Mouse (Mus musculus): ENCODE measurements at regions not wholly inside any gene's neighbourhood (a gene's known extent, or its start where the extent isn't known, plus 50 kb on each side); places are given as distances from the start of the nearest gene placed in this dataset.

DNA sequence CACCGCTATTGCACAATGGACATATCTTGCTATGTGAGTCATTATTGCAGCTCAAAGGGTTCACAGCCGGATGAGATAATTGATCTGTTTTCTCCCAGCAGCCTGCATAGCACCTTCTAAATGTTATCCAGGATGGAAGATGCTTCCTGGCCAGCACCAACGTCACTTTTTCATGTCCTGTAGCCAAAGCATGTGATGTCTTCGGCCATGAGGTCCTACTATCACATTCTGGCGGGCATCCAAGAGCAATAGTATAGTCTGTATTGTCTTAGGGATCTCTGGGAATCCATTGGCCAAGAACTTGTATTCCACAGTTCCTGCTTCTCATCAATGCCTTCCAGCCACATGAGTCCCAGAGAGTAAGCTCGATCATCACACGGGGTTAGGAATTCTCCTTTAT is 70.6 kb downstream of the Npy start:
- H3K27me3 ChIP-seq (ENCODE audit: poor library complexity, severe bottlenecking) = no peaks in the 10 kb centered on the region
- H3K27ac ChIP-seq = no peak overlapping the region
- peaks cover 23% of the 10 kb centered on the region for H3K9me3 ChIP-seq
- no peak for DNase-seq (ENCODE audit: extremely low spot score, low spot score)
- no peaks in the 10 kb centered on the region for H3K36me3 ChIP-seq (replicated peaks)
- no peaks in the 10 kb centered on the region for H3K4me1 ChIP-seq
- WGBS = 90% methylated on average over 7 of the region's 7 CpGs
- no peak overlapping the region for H3K4me3 ChIP-seq

GRCm38 (mm10) chr6:49899146-49899545 is 76.6 kb downstream of the Npy start:
- H3K4me1 ChIP-seq = no peaks in the 10 kb centered on the region; the same call in 1 of the 2 replicates
- H3K27me3 ChIP-seq (ENCODE audit: poor library complexity, severe bottlenecking) = no peaks in the 10 kb centered on the region
- WGBS = 93% methylated on average over 3 of the region's 3 CpGs
- H3K27ac ChIP-seq = no peak overlapping the region
- no peaks in the 10 kb centered on the region for H3K36me3 ChIP-seq (replicated peaks)
- no peak for DNase-seq (ENCODE audit: extremely low spot score, low spot score)
- H3K4me3 ChIP-seq = no peak overlapping the region
- peaks cover 12% of the 10 kb centered on the region for H3K9me3 ChIP-seq

DNA sequence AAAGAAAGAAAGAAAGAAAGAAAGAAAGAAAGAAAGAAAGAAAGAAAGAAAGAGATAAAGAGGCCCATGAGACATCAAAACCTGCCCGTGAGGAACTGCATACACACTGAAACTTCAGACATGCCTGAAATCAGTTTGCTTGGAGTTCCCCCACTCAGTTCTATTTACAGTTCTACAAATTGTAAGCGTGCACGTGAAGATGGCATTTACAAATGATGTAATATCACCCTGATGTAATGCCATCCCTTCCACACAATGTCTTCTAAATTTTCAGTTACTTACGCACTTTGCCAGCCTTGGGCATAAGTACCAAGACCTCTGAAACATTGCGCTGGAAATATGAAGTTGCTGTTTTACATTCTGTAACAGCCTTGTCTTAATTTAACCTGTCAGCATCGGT is 79.0 kb downstream of the Npy start:
- Histone ChIP-seq H3K4me1 (no peaks in the 10 kb centered on the region; the same call in 1 of the 2 replicates), H3K27ac (no peak overlapping the region), H3K4me3 (no peak overlapping the region), H3K9me3 (no peaks in the 10 kb centered on the region), H3K27me3 (ENCODE audit: poor library complexity, severe bottlenecking) (no peaks in the 10 kb centered on the region), H3K36me3 (replicated peaks) (no peaks in the 10 kb centered on the region)
- no peak for DNase-seq (ENCODE audit: extremely low spot score, low spot score)
- WGBS = 90% methylated on average over 6 of the region's 6 CpGs

GRCm38 (mm10) chr6:49904001-49904400 is 81.5 kb downstream of the Npy start:
- Histone ChIP-seq H3K36me3 (replicated peaks) (no peaks in the 10 kb centered on the region), H3K27ac (no peak overlapping the region), H3K27me3 (ENCODE audit: poor library complexity, severe bottlenecking) (no peaks in the 10 kb centered on the region), H3K4me3 (no peak overlapping the region), H3K4me1 (no peaks in the 10 kb centered on the region; the same call in 1 of the 2 replicates), H3K9me3 (no peaks in the 10 kb centered on the region)
- DNase-seq (ENCODE audit: extremely low spot score, low spot score) = no peak
- WGBS = 86% methylated on average over 6 of the region's 6 CpGs

DNA sequence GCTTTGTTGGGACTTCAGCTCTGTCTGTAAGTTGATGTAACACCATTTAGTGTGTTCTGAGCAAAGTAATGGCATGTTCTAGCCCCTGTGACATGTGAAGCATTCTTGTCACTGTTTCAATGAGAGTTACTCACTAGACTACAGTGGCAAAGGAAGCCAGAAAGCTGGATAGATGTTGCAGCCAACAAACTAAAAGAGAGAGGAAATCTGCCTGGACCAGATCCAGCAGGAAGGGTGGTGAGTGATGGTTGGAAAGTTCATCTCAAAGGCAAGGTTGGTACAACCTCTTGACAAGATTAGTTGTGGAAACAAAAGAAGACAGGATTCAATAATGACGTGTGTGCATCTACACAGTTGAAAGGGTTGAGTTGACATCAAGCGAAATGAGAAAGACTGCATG is 83.9 kb downstream of the Npy start:
- Histone ChIP-seq H3K4me3 (no peak overlapping the region), H3K27me3 (ENCODE audit: poor library complexity, severe bottlenecking) (no peaks in the 10 kb centered on the region), H3K27ac (no peak overlapping the region), H3K36me3 (replicated peaks) (no peaks in the 10 kb centered on the region), H3K9me3 (no peaks in the 10 kb centered on the region), H3K4me1 (no peaks in the 10 kb centered on the region; the same call in 1 of the 2 replicates)
- WGBS = 90% methylated on average over 2 of the region's 2 CpGs
- DNase-seq (ENCODE audit: extremely low spot score, low spot score) = no peak

GRCm38 (mm10) chr6:49919089-49919812 is 96.7 kb downstream of the Npy start:
- DNase-seq (ENCODE audit: extremely low spot score, low spot score) = peak; percentile 16
- no peaks in the 10 kb centered on the region for H3K27me3 ChIP-seq (ENCODE audit: poor library complexity, severe bottlenecking)
- H3K27ac ChIP-seq = no peak overlapping the region
- 0 out of 2 replicates have a peak, but pooled peaks cover 4% of the 10 kb centered on the region for H3K4me1 ChIP-seq
- no peaks in the 10 kb centered on the region for H3K36me3 ChIP-seq (replicated peaks)
- 42% methylated on average over 7 of the region's 7 CpGs for WGBS
- H3K9me3 ChIP-seq = no peaks in the 10 kb centered on the region
- H3K4me3 ChIP-seq = no peak overlapping the region

GRCm38 (mm10) chr6:49919813-49920170 is 97.3 kb downstream of the Npy start:
- Histone ChIP-seq H3K4me1 (0 out of 2 replicates have a peak, but pooled peaks cover 4% of the 10 kb centered on the region), H3K27me3 (ENCODE audit: poor library complexity, severe bottlenecking) (no peaks in the 10 kb centered on the region), H3K36me3 (replicated peaks) (no peaks in the 10 kb centered on the region), H3K9me3 (no peaks in the 10 kb centered on the region), H3K27ac (no peak overlapping the region), H3K4me3 (no peak overlapping the region)
- no peak for DNase-seq (ENCODE audit: extremely low spot score, low spot score)
- 89% methylated on average over 1 of the region's 1 CpGs for WGBS

GRCm38 (mm10) chr6:49924296-49924695 is 101.8 kb downstream of the Npy start:
- Histone ChIP-seq H3K36me3 (replicated peaks) (no peaks in the 10 kb centered on the region), H3K9me3 (no peaks in the 10 kb centered on the region), H3K4me3 (no peak overlapping the region), H3K27ac (no peak overlapping the region), H3K4me1 (0 out of 2 replicates have a peak, but pooled peaks cover under 1% of the 10 kb centered on the region), H3K27me3 (ENCODE audit: poor library complexity, severe bottlenecking) (no peaks in the 10 kb centered on the region)
- WGBS = 89% methylated on average over 5 of the region's 5 CpGs
- no peak for DNase-seq (ENCODE audit: extremely low spot score, low spot score)

DNA sequence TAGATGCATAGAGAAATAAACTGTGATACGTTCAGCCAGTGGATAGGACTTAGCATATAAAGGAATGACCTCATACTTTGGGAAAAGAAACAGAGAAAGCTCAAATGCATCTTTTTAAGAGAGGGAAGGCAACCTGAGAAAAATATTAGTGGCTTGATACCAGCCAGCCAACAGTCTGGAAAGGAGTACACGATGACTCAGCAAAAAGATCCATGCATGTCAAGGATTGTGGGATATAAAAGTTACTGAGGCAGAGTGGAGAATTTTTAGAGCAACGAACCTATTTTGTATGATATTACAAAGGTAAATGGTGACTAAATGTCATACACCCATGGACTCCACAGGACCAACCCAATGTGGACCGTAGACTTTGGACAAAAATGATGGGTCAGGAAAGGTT is 105.6 kb downstream of the Npy start:
- 91% methylated on average over 4 of the region's 4 CpGs for WGBS
- Histone ChIP-seq H3K27me3 (ENCODE audit: poor library complexity, severe bottlenecking) (no peaks in the 10 kb centered on the region), H3K9me3 (no peaks in the 10 kb centered on the region), H3K27ac (no peak overlapping the region), H3K36me3 (replicated peaks) (no peaks in the 10 kb centered on the region), H3K4me3 (no peak overlapping the region), H3K4me1 (no peaks in the 10 kb centered on the region)
- no peak for DNase-seq (ENCODE audit: extremely low spot score, low spot score)

GRCm38 (mm10) chr6:49930104-49930503 is 107.6 kb downstream of the Npy start:
- no peak overlapping the region for H3K4me3 ChIP-seq
- no peaks in the 10 kb centered on the region for H3K4me1 ChIP-seq
- WGBS = 66% methylated on average over 4 of the region's 4 CpGs
- H3K27me3 ChIP-seq (ENCODE audit: poor library complexity, severe bottlenecking) = no peaks in the 10 kb centered on the region
- H3K27ac ChIP-seq = no peak overlapping the region
- H3K9me3 ChIP-seq = no peaks in the 10 kb centered on the region
- DNase-seq (ENCODE audit: extremely low spot score, low spot score) = no peak
- H3K36me3 ChIP-seq (replicated peaks) = no peaks in the 10 kb centered on the region

- WGBS = 89% methylated on average over 9 of the region's 9 CpGs
- Histone ChIP-seq H3K9me3 (no peaks in the 10 kb centered on the region), H3K4me1 (no peaks in the 10 kb centered on the region), H3K27ac (no peak overlapping the region), H3K36me3 (replicated peaks) (no peaks in the 10 kb centered on the region), H3K4me3 (no peak overlapping the region), H3K27me3 (ENCODE audit: poor library complexity, severe bottlenecking) (no peaks in the 10 kb centered on the region)
- no peak for DNase-seq (ENCODE audit: extremely low spot score, low spot score)
Observed at GRCm38 (mm10) chr6:49943087-49943486, 120.6 kb downstream of the Npy start.

GRCm38 (mm10) chr6:49958891-49959290 is 136.4 kb downstream of the Npy start:
- Histone ChIP-seq H3K27ac (no peak overlapping the region), H3K9me3 (no peaks in the 10 kb centered on the region), H3K4me1 (no peaks in the 10 kb centered on the region), H3K4me3 (no peak overlapping the region), H3K27me3 (ENCODE audit: poor library complexity, severe bottlenecking) (no peaks in the 10 kb centered on the region), H3K36me3 (replicated peaks) (no peaks in the 10 kb centered on the region)
- WGBS = 90% methylated on average over 8 of the region's 8 CpGs
- no peak for DNase-seq (ENCODE audit: extremely low spot score, low spot score)

GRCm38 (mm10) chr6:49961166-49961565 is 138.7 kb downstream of the Npy start:
- 91% methylated on average over 4 of the region's 4 CpGs for WGBS
- Histone ChIP-seq H3K9me3 (no peaks in the 10 kb centered on the region), H3K36me3 (replicated peaks) (no peaks in the 10 kb centered on the region), H3K4me1 (no peaks in the 10 kb centered on the region), H3K27me3 (ENCODE audit: poor library complexity, severe bottlenecking) (no peaks in the 10 kb centered on the region), H3K4me3 (no peak overlapping the region), H3K27ac (no peak overlapping the region)
- DNase-seq (ENCODE audit: extremely low spot score, low spot score) = no peak

Measured in forebrain, embryonic 10.5 days (tissue).